Mouse (Mus musculus) 3T3-L1 (cell line): Measurements from ENCODE around the gene Gm867.
A peak's percentile ranks its signal among the peaks of the same experiment; 100 is the strongest.

Experiments
- DNase-seq: peaks from one replicate; pipeline ENCODE4 v3.0.0-alpha.2; 2015; ENCODE audit warnings: low read depth, low spot score

The Gm867 gene

DNA sequence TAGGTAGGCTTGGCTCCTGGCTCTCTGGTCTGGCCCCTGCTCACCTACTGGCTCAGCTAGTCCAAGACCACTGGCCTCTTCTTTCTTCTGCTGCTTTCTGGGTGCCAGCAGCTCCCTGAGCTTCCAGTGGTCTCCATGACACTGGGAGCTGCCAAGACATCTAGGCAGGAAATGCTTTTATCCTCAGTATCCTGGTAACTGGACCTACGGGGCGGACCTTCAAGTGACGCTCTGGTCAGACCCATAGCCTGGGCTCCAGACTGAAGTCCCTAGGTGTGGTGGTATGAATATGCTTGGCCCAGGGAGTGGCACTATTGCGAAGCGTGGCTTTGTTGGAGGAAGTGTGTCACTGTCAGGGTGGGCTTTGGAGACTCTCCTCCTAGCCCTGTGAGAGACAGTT, at the start of gene Gm867:
Gene Gm867 (minus strand): TSS at position 153 of the 400 bp plus-strand sequence.
- DNase-seq: no peak

DNA sequence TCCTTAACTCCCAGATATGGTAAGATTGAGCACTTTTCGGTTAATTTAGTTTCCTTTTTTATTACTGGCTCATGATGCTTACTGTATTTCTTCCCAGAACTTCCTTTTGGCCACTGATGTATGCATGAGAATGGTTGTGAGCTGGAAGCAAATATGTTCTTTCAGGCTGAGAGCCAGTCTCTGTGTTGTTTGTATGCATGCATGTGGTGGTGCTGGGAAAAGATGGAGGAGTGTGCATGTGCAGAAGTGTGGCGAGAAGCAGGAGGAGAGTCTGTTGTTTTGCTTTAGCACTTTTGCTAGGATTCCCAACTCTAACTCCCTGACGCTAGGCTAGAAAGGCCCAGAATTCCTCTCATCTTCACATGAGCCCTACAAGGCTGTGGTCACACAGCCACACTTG, 39.0 kb upstream of the Gm867 start:
- no peak for DNase-seq

DNA sequence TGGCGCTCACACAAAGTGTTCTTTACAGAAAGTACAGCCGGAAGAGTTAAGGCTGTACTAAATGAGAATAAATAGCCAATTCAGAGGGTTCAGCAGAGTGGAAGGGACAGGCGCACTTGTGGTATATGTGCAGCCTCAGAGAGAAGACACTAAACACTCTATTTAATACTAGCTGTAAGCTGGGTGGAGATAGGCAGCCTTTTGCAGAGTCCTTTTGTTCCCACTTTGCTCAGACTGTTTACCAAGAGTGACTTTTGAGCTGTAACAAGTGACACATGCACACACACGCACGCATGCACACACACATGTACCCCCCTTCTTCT, 38.3 kb upstream of the Gm867 start:
- DNase-seq: no peak

DNA sequence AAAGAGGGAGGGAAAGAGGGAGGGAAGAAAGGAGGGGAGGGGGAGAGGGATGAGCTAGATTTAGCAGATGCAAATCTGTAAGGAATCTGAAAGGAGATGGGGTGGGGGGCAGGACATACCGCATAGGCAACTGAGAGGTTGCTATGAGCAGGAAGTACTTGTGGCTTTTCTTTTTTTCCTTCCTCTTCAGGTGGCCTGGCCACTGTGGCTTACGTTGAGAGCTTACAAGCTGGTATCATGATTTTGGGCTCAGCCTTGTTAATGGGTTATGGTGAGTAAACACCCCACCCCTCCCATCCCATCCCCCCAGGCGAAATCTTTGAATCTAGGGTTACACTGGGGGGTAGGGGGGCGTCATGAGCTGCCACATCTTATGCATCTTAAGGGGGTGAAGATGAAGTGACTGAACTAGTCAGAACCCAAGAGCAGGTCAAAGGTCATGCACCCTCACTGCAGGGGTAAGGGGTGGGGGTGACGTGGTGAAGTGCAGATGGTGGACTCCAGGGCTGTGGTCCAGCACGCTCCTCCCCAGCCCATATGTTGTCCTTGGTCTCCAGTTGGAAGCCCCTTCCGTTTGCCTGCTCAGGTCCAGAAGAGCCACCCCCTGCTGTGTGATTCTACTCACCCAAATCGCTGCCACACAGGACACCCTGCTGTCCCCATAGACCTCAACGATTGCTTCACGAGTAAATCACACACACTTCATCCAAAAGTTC, 37.8 kb upstream of the Gm867 start:
- DNase-seq: no peak

DNA sequence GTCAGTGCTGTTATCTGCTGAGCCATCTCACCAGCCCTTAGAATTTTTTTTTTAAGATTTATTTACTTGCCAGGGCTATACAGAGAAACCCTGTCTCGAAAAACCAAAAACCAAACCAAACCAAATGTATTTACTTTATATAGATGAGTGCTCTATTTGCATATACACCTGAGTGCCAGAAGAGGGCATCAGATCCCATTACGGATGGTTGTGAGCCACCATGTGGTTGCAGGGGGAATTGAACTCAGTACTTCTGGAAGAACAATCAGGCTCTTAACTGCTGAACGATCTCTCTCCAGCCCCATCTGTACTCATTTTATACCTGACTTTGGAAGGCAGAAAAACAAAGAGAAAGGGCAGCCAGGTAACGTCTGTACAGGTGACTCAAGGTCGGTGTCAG, 34.7 kb upstream of the Gm867 start:
- peak; percentile 62 for DNase-seq

DNA sequence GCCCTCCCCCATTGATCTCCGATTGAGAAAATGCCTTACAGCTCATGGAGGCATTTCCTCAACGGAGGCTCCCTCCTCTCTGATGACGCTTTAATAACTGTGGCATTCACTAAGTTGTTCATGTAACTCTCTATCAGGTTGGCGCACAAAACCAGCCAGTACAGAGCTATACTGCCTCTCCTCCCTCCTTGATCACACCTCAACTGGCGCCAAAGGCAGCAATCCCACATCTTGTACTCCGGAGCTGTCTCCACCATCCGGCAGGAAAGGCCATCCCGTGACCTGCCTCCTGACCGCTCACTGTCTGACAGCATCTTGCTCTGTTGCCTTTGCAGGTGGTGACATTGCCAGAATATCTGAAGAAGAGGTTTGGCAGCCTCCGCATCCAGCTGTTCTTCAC, 33.4 kb upstream of the Gm867 start:
- no peak for DNase-seq

DNA sequence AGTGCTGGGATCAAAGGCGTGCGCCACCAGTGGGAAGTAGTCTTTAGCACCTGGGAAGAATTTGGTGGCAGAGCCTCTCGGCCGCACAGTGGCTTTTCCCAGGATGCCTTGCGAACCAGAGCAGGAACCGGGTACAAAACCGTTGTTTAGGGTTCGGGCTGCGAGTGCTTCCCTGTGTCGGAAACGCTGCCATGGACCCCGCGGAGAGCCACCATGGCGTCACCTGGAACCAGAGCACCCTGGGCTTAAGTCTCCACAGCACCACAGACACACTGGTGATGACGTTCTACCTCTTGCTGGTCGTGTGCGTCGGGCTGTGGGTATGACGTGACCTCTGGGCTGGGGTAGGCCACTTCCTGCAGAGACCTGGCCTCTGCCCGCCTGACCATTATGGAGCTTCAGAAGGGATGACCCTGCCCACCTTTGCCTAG, 13.9 kb upstream of the Gm867 start, which contains the start of gene Gm5134:
Gene Gm5134 (plus strand): TSS at position 134 of the 431 bp plus-strand sequence.
- DNase-seq: no peak

DNA sequence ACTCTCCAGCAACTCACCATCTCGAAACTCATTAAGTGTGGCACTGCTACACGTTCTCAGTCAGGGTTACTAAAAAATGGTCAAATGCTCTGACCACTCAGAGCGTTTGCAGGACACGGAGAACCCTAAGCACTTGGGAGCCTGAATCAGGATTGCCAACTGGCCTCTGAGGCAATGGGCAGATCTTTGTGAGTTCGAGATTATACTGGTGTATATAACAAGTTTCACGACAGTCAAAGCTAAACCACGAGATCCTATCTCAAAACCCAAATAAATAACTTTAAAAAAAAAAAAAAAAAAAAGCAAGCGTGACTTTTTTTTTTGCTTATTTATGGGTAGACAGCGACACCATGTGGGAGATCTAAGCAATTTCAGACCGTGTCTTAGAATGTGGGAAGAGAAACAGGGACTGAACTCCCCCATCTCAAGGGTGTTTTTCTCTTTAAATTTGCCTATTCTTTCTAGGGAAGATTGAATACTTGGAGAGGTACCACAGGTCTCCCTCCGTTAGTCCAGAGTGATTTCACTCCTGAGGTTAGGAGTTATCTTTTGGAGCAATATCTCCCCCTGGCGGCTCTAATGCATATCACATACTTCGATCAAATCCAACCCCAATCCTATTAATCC, 11.1 kb upstream of the Gm867 start:
- DNase-seq: peak; percentile 77

DNA sequence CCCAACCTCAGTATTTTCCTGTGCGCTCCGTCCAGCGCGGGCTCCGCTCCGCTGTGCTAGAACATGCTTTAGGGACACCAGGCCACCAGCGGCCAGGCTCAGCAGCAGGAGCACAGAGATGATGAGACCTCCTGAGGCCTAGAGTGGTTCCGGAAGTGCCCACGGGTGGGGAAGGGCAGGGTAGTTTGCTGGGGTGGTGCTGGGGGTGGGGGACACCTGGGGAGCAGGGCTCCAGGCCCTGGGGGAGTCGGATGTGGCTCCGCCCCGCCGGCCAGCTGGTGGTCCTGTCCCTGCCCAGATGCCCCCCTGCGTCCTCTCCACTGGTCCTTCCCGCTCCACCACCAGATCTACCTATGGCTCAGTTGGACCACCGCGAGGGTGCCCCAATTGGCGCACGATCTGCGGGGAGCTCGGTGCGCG, 10.3 kb upstream of the Gm867 start:
- DNase-seq: no peak

DNA sequence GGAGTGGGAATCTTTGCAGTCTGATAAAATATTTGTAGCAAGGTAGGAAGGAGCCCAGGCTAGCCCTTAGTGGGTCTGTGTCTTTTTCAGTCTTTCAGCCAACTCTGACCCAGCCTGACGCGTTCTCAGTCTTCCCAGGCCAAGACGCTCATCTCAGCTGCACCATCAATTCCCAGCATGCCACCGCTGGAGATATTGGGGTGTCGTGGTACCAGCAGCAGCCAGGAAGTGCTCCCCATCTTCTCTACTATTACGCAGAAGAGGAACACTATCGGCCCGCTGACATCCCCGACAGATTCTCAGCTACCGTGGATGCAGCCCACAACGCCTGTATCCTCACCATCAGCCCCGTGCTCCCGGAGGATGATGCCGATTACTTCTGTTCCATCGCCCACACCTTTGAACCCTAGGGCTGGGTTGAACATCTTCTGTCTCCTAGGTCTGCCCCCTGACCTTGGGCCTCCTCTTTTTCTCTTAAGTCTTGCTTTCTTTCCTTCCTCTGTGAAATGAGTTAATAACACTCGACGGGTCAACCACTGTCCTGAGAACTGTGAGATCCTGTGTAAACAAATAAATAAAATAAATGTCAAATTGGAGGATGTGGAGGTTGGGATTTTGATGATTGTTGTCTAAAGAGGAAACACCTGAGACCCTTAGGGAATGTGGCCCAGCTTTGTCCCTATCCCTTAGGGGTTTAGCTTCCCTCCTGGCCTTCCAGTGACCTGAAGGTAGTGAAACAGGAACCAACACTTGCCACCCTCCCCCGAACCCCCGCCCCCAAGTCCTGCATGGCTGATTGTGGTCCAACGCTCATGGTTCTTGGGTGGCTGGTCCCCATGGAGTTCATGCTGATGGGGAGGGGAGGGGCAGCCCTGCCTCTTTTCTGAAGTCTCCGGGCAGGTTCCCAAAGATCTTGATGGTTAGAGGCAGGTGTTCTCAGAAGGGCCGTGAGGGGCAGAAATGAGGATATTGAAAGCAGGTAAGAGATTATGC, 8.9 kb upstream of the Gm867 start:
- no peak for DNase-seq

DNA sequence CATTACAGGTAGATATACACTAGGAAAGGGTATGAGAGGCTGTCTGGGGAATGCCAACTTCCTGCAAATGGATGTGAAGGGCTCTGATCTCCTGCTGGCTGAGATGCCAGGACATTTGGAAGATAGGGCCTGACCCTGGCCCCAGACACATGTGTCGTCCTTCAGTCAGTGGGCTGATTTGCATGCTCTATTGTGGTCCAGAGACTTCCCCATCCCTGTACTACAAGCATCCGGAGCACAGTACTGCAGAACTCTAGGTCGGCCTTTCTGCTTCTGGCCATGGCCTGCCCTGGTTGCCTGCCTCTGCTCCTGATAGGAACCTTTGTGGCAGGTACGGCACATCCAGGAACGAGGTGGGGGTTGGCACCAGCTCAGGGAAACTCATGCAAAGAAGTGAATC, 7.6 kb upstream of the Gm867 start:
- DNase-seq: no peak

DNA sequence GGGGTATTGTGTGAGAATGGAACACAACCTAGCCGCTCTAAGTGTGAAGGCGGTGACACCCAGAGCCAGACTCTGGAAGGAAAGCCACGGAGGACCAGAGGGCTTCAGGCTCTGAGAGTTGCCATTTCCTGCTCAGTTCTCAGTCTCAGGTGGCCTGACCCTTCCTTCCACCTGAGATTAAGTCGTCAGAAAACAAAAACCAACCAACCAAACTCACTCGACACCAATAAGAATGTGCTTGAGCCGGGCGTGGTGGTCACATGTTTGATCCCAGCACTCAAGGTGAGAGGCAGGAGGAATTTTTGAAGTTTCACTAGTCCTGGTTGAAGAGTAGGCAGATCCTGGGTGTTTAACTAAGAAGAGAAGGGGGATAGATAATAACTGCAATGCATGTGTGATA, 5.4 kb upstream of the Gm867 start:
- no peak for DNase-seq

DNA sequence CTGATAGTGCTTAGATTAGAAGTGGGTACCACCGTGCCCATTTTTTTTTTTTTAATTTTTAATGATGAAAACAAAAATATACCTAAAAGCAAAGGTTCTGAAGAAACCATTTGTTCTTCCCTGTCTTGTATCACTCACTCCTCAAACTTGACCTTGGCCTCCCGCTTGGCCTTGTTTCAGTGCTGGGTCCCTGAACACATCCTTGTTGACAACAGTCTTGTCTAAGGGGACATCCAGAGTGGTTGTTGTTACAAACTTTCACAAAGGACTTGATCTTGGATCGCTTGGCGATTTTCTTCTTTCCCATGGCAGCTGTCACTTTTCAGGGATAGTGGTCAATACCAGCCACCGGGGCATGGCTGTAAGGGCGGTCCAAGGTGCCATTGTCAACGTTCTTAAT, 4.7 kb upstream of the Gm867 start:
- DNase-seq: no peak

DNA sequence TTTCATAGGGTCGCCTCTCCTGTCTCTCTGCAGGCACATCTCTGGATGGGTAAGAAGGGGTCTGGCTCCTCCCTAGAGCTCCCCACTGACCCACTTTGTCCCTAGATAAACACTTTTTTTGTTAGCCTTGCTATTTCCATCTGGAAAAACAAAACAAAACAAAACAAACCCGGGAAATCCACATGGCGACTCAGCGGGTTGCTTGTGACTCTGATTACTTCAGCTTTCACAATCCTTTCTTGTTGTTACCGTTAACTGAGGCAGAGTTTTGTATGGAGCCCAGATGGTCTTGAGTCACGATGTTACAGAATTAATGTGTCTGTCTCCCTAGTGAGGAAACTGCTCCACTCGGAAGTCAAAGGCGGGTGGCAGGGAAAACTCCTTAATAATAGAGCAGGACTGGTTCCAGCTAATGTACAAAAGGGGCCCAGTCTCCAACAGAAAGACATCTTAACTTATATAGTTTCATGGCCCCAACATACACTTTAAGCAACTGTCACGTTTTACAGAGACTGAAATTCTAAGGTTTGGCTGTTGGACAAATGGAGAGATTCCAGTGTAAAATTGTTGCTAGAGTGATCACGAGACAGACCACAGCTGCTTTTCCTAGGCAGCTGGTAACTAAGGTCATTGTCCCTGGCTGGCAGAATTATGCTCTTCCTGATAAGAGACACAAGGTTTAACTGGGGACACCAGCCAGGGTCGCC, 3.7 kb upstream of the Gm867 start:
- DNase-seq: peak; percentile 76

DNA sequence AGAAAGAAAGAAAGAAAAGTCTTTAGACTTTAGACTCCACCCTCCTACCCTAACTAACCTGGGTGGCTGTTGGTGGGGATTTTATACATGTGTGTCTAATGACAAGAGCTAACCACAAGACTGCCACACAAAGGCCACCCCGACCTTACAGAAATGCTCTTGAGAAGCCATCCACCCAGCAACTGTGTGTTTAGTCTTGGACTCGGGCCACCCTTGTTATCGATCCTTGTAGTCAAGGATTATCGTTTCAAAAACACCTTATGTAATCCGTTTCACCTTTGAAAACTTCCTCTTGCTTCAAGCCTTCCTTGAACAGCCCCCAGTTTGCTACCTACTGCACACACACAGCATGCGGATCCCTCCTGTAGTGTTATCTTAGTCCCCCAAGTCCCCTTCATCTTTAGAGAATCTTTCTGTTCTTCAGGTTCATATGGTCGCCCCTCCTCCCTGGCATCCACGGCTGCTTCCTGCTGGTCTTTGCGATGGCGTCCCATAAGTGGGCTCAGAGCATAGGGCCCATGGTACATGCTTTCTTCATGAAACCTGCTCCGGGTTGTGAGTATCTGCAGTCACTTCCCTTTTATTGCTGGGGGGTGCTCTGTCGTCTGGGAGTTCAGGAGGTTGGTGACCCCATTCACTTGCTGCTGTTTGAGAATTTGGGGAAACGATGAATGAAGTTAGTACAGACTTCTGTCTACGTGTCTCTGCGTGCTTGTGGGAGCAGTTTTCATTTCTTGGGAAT, 2.4 kb upstream of the Gm867 start, which contains the start of gene Vpreb3:
Gene Vpreb3 (plus strand): TSS at position 322 of the 742 bp plus-strand sequence.
- no peak for DNase-seq

DNA sequence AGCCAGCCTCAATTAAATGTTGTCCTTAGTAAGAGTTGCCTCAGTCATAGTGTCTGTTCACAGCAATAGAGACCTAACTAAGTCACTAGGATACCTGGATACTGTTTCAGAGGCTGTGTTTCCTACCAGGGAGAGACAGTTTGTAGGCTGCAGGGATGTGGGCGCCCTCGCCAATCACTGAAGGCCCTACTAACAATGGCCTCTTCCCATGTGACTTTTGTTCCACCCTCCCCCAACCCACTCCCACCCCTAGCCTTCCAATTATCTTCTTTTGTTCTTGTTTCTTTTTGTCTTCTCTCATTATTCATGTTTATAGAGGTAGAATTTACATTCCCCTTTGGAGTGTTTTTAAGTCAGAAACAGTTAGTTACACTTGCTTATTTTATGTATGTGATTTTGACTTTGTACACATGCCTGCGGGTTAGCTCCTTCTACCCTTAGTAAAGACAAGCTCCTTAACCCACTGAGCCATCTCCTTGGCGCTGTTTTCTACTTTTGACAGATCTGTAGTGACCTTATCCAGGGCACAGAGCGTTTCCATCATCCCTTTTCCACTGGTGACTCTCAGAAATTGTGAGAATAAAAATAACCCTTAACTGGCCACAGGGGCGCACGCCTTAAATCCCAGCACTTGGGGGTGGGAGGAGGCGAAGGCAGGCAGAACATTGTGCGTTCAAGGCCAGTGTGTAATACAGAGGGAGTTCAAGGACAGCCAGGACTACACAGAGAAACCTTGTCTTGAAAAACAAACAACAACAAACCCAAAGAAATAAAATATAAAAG, 761 bp upstream of the Gm867 start:
- DNase-seq: no peak

DNA sequence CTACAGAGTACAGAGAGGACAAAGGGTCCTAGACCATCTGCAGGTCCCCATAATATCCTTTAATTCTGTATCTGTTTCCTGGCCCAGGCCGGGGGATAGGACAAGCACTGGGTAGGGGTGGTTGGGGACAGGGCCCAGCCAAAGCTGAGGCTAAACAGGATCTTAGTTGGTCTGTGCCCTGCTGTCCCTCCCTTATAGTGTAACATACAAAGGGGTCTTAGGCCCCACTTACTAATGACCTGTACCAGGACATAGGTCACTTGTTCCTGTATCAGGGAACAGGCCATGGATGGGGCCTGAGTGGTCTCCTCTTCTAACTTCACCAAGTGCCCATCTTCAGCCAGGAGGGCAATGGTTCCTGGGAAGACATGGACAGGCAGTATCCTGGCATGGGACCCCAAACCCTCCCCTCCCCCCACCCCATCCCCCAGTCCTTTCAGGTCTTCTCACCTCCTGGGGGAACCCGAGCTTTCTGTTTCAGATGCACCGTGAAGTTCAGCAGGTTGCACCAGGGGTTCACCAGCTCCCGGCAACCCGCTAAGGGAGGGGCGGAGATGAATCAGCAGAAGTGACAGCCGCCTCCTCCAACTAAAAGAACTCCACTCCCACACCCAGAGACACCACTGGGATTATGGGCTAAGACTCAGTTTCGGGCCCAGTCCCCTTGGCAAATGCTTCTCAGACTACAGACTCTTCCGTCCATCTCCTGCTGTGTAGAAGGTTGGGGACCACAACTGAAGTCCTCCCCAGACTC, 814 bp downstream of the Gm867 start:
- DNase-seq: no peak

DNA sequence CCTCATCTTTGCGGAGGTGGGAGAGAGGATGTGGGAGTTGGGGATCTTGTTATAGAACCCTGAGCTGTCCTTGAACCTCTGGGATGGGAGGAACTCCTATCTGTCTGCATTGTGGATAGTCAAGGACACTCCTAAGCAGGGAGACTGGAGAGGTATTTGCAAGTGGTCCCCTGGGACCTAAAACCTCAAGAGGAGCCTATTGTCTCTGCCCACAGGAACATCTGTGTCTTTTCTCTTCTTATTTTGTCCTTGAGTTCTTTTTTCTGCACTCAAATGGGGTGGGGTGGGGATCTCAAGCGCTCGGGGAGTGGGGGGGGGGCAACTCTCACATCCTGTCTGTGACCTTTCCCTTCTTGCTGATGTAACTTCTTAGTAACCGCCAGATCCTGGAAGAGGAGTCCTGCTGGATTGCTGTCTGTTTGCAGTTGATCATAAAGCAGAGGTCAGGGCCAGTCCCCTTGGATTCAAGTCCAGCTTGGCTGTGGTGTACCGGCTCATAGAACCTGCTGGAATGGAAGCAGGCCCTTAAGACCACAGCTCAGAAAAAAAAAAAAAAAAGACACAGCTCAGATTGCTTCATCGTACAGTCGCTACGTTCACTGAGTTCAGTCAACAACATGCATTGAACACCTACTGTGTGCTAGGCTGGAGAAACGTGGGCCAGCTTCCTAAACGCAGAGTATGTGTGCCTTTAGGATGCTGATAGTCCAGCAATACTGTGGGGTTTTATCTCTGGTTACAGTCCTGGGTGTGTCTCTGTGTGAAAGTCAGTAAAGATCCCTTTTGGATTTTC, 2.4 kb downstream of the Gm867 start:
- peak; percentile 61 for DNase-seq
